Comparison of ENCODE assay signal across 9 mouse cellular contexts in the genomic region with DNA sequence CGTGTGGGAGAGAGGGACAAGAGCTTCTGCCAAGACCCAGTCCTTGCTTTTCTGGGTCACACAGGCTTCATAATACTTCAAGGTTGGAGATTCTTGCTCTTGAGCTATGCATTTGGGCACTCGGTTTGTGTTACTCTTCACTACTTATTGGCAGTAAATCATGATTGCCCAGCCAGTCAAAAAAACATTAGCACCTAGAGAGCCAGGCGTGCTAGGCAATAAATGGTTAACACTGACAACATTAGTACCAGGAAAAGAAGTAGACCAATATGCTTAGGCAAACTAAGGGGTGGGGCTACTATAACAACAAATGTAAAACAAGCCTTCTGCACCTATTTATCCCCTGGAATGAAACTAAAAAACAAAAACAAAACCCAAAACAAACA. TPM values are rescaled to one million over a fixed set of nuclear protein-coding genes. Genes with fewer than 3 reads are reported as not detected.
A peak's percentile ranks its signal among the peaks of the same experiment; 100 is the strongest.
DNase-seq lines count a peak whose midpoint lies in the region; ATAC-seq and TF ChIP-seq lines count a peak whose summit lies in the region.
"Had no signal": no experiment of that assay in that cellular context is flagged by ENCODE, and none has a peak within 500 bp of the region (broad histone marks: within the 10 kb centered on the region; RNA-seq: fewer than 3 reads in every experiment).

No protein-coding gene starts in this region.

- H3K4me1 ChIP-seq in bone marrow macrophage, adult 2 months (ENCODE audit: control insufficient read depth, insufficient read depth, low read length): peaks cover 20% of the 10 kb centered on the region
- peaks cover 10% of the 10 kb centered on the region for H3K4me1 ChIP-seq in hindbrain, embryonic 16.5 days (ENCODE audit: control insufficient read depth, insufficient read depth, low read depth, low read length)
- H3K4me1 ChIP-seq in midbrain, embryonic 13.5 days (replicated peaks): peaks cover 22% of the 10 kb centered on the region

- DNase-seq in kidney, adult 9 months: peak; percentile 54
- DNase-seq in kidney, postnatal 4 days: no peak
- no peak for DNase-seq in adipocyte (ENCODE audit: low spot score)
- no peak for DNase-seq in left cerebral cortex, postnatal 36 days (ENCODE audit: low spot score in 2 of 2)
- no peak for DNase-seq in cerebellum, postnatal 14 days

- intact Hi-C loops in left cerebral cortex, postnatal 36 days (cut with DNase I): no loop called here

- 5% methylated on average over 3 of the region's 3 CpGs for WGBS in hindbrain, embryonic 16.5 days
- WGBS in midbrain, embryonic 13.5 days: 5% methylated on average over 3 of the region's 3 CpGs

- H3K4me3 ChIP-seq in bone marrow macrophage, adult 2 months (ENCODE audit: insufficient read depth, low read length): peak overlapping the region; percentile 71
- H3K4me3 ChIP-seq in hindbrain, embryonic 16.5 days (ENCODE audit: low read length): peak overlapping the region; percentile 89
- peak overlapping the region; percentile 70 for H3K4me3 ChIP-seq in midbrain, embryonic 13.5 days (replicated peaks)

- H3K9me3 ChIP-seq in hindbrain, embryonic 16.5 days (ENCODE audit: control insufficient read depth, low read length): no peaks in the 10 kb centered on the region
- H3K9me3 ChIP-seq in midbrain, embryonic 13.5 days: no peaks in the 10 kb centered on the region

- peak overlapping the region; percentile 89; the same call in 1 of the 2 replicates for H3K9ac ChIP-seq in hindbrain, embryonic 16.5 days (ENCODE audit: low read depth, low read length)
- H3K9ac ChIP-seq in midbrain, embryonic 13.5 days (replicated peaks): no peak overlapping the region; the same call in 1 of the 2 replicates

- peak overlapping the region; percentile 98 for H3K4me2 ChIP-seq in hindbrain, embryonic 16.5 days (ENCODE audit: low read length)
- peak overlapping the region; percentile 100 for H3K4me2 ChIP-seq in midbrain, embryonic 13.5 days (replicated peaks)

- no peak for TF ChIP-seq CTCF in bone marrow macrophage, adult 2 months (IDR thresholded peaks at IDR 0.05; ENCODE audit: low read depth, low read length)

- TF ChIP-seq POLR2A in bone marrow macrophage, adult 2 months (IDR thresholded peaks at IDR 0.05; ENCODE audit: borderline replicate concordance, low read depth, low read length): no peak

- H3K27ac ChIP-seq in bone marrow macrophage, adult 2 months (ENCODE audit: insufficient read depth, low read depth, low read length): no peak overlapping the region
- no peak overlapping the region for H3K27ac ChIP-seq in hindbrain, embryonic 16.5 days (ENCODE audit: low read depth, low read length)
- H3K27ac ChIP-seq in midbrain, embryonic 13.5 days: no peak overlapping the region

- H3K36me3 ChIP-seq in hindbrain, embryonic 16.5 days (ENCODE audit: control insufficient read depth, insufficient read depth, low read length): no peaks in the 10 kb centered on the region
- peaks cover 11% of the 10 kb centered on the region for H3K36me3 ChIP-seq in midbrain, embryonic 13.5 days

- no peaks in the 10 kb centered on the region for H3K27me3 ChIP-seq in hindbrain, embryonic 16.5 days (replicated peaks; ENCODE audit: control insufficient read depth, insufficient read depth, low read length)
- no peaks in the 10 kb centered on the region for H3K27me3 ChIP-seq in midbrain, embryonic 13.5 days

- ATAC-seq in hindbrain, embryonic 16.5 days: no peak
- ATAC-seq in midbrain, embryonic 13.5 days: no peak

RNA-seq across cellular contexts. Expression of gene Mov10, which starts 0.4 kb away (rescaled TPM):
- polyA plus RNA-seq in bone marrow macrophage, adult 2 months (2012; ENCODE audit: insufficient read depth, insufficient read length, missing spikeins): 23.4 and 25.1 TPM in 2 replicates
- 9.1 and 12.4 TPM in 2 replicates for polyA plus RNA-seq in hindbrain, embryonic 16.5 days (2015; fragmentation: Nextera tagmentation; extraction: Ambion mirVana)
- 6.2 and 8.7 TPM in 2 replicates for polyA plus RNA-seq in midbrain, embryonic 13.5 days (2015; fragmentation: Nextera tagmentation; extraction: Ambion mirVana)
- 10 to 100 TPM in 1 of 2 experiments, 1 to 10 TPM in 1; 4.9 to 14.3 TPM for total RNA-seq in left cerebral cortex, postnatal 36 days (2021)

RNA-seq across cellular contexts. Expression of gene Rhoc, which starts 30.6 kb away (rescaled TPM):
- 32.9 and 38.4 TPM in 2 replicates for polyA plus RNA-seq in bone marrow macrophage, adult 2 months (2012; ENCODE audit: insufficient read depth, insufficient read length, missing spikeins)
- polyA plus RNA-seq in hindbrain, embryonic 16.5 days (2015; fragmentation: Nextera tagmentation; extraction: Ambion mirVana): 65.1 and 67.0 TPM in 2 replicates
- polyA plus RNA-seq in midbrain, embryonic 13.5 days (2015; fragmentation: Nextera tagmentation; extraction: Ambion mirVana): 39.7 and 43.2 TPM in 2 replicates
- total RNA-seq in left cerebral cortex, postnatal 36 days (2021): 10 to 100 TPM; 24.4 to 29.0 TPM

RNA-seq across cellular contexts. Expression of gene Fam19a3, which starts 37.1 kb away (rescaled TPM):
- polyA plus RNA-seq in bone marrow macrophage, adult 2 months (2012; ENCODE audit: insufficient read depth, insufficient read length, missing spikeins): 0.21 TPM in 1 of 2 replicates, not detected in the other
- 0.05 and 0.10 TPM in 2 replicates for polyA plus RNA-seq in hindbrain, embryonic 16.5 days (2015; fragmentation: Nextera tagmentation; extraction: Ambion mirVana)
- polyA plus RNA-seq in midbrain, embryonic 13.5 days (2015; fragmentation: Nextera tagmentation; extraction: Ambion mirVana): not detected in 2 replicates
- total RNA-seq in left cerebral cortex, postnatal 36 days (2021): under 1 TPM in 1 of 2 experiments, not detected in 1; 0.07 TPM
- total RNA-seq: hematopoietic stem cell, adult 5-6 weeks had no signal

RNA-seq across cellular contexts. Expression of gene Ppm1j, which starts 37.9 kb away (rescaled TPM):
- 0.47 and 1.3 TPM in 2 replicates for polyA plus RNA-seq in bone marrow macrophage, adult 2 months (2012; ENCODE audit: insufficient read depth, insufficient read length, missing spikeins)
- 0.89 and 2.5 TPM in 2 replicates for polyA plus RNA-seq in hindbrain, embryonic 16.5 days (2015; fragmentation: Nextera tagmentation; extraction: Ambion mirVana)
- 0.30 and 0.77 TPM in 2 replicates for polyA plus RNA-seq in midbrain, embryonic 13.5 days (2015; fragmentation: Nextera tagmentation; extraction: Ambion mirVana)
- total RNA-seq in left cerebral cortex, postnatal 36 days (2021): 1 to 10 TPM in 1 of 2 experiments, under 1 TPM in 1; 0.54 to 1.2 TPM
- total RNA-seq: hematopoietic stem cell, adult 5-6 weeks had no signal

RNA-seq across cellular contexts. Expression of gene St7l, which starts 45.1 kb away (rescaled TPM):
- polyA plus RNA-seq in bone marrow macrophage, adult 2 months (2012; ENCODE audit: insufficient read depth, insufficient read length, missing spikeins): 17.2 and 22.9 TPM in 2 replicates
- polyA plus RNA-seq in hindbrain, embryonic 16.5 days (2015; fragmentation: Nextera tagmentation; extraction: Ambion mirVana): 29.9 and 30.2 TPM in 2 replicates
- 35.7 and 38.7 TPM in 2 replicates for polyA plus RNA-seq in midbrain, embryonic 13.5 days (2015; fragmentation: Nextera tagmentation; extraction: Ambion mirVana)
- 10 to 100 TPM; 33.9 to 38.2 TPM for total RNA-seq in left cerebral cortex, postnatal 36 days (2021)
